Mouse (Mus musculus): Measurements from ENCODE around the gene Bspry.

GRCm38 (mm10) chr4:62477542-62478244 is 2.2 kb upstream of the Bspry start:
- TF ChIP-seq POLR2AphosphoS2 (IDR thresholded peaks at IDR 0.05; ENCODE audit: insufficient read length, low read depth), result no peak
- TF ChIP-seq E2F4 (IDR thresholded peaks at IDR 0.05; ENCODE audit: insufficient read depth), result no peak
- no peak for TF ChIP-seq POLR2A (IDR thresholded peaks at IDR 0.05; ENCODE audit: insufficient read length, low read depth)
- TF ChIP-seq USF1 (IDR thresholded peaks at IDR 0.05; ENCODE audit: low read depth), result no peak
- no peak for TF ChIP-seq MAX (IDR thresholded peaks at IDR 0.05; ENCODE audit: low read depth)
- no peak for TF ChIP-seq MYOG (IDR thresholded peaks at IDR 0.05; ENCODE audit: control insufficient read depth in 1 of 3, insufficient read depth in 1 of 3, insufficient read length in 2 of 3, low read depth in 2 of 3)

Data from myocyte (in vitro differentiated cells).